Mouse (Mus musculus) right cerebral cortex, postnatal 25 days (tissue): ENCODE measurements at regions not wholly inside any gene's neighbourhood (a gene's known extent, or its start where the extent isn't known, plus 50 kb on each side); places are given as distances from the start of the nearest gene placed in this dataset.
"Not testable (repeated sequence)": the region's sequence is repeated elsewhere in the genome, so short reads cannot be mapped to it uniquely, and the experiment has no call there.

ENCODE experiments used
- DNase-seq: peaks from one replicate; pipeline ENCODE4 v3.0.0; 2022

DNA sequence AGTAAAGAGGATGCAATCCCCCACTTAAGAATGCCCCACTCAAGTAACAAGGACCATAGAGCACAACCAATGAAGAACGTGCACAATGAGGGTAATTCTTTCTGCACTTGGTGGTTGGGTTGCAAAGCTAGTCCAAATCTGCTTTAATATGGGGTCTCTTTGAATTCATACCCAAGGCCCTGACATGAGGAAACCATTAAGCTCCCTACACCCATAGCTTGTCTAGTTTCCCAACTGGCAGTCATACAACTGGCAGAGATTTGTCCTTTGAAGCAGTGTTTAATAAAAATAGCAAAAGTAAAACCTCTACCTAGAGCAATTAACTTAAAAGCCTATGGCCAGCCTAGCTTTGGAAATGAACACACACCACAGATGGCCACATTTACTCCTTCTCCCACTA, 411.0 kb upstream of the Cdh5 start:
- no peak for DNase-seq

DNA sequence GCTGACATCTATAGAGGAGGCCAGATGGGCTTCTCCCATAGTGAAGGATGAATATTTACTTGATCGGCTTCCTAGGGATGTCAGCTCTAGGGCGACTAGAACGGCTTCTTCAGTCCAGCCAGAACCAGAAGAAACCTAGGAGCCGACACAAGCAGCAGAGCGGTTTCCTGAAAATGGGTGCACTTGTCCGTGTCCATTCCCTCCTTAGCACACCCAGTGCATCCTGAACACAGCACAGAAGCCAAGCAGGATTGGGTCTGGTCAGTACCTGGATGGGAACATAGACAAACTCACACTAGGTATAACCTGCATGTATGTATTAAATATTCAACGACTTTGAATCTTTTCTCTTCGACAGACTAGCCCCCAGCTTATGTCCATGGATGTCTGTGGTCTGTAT, 407.9 kb upstream of the Cdh5 start:
- DNase-seq: no peak

DNA sequence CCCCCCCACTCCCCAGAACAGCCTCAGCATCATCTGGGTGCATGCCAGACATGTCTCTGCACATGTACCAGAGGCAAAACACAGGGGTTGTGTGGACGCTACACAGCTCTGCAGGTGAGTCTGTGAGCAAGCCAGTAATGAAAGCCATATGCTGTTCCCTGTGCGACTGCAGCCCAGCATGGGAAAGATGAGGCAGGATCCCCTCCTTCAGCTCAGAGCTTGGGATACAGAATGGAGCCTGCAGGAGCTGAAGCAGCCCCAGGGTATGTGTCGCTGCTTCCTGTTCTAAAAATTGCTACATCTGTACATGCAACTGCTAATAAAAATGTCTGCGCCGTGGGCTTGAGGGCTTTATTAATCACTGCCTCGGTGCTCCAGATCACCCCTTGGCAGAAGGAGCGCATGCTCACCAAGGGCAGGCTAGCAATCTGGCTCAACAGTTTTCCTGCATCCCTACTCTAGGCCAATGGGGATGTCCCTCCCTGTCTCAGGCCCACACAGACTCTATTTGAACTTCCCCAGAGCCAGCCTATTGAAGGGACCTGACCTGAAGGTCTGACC, 407.0 kb upstream of the Cdh5 start:
- DNase-seq: no peak

DNA sequence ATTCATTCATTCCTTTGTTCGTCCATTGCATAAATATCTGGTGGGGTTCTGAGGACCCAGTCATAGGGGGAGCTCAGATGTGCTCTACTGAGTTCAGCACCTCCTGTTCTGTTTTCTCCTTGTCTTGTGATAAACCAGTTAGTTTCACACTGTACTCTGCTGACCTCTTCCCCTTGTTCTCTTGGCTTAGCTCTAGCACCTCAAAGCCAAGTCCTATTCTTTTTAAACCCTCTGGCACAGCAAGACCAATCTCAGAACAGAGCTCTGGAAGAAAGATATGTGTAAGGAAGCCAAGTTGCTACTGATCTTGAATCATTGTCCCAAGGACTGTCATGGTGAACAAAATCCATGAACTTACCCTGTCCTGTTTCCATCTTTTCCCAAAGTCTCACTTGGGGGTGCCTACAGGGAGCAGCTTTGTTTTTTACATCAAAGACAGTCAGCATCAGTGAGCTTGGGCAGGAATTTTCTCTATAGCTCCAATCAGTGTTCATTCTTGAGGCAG, 402.4 kb upstream of the Cdh5 start:
- DNase-seq: no peak

DNA sequence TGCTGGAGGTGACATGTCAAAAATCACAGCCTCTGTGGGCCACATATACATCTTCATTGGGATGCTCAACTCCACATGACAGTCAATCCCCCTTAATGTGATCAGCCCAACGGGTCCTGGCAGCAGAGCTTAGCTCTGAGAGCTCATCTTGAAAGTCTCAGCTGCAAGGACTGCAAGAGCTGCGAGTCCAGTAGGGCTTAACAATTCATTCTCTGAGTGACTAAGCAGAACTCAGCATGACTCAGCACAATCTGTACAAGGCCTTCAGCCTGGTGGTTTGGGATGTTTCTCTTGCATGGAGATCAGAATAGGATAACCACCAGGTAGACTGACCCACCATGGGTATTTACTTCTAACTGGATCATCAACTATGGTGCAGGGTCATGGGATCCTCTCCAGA, 399.2 kb upstream of the Cdh5 start:
- DNase-seq: no peak

DNA sequence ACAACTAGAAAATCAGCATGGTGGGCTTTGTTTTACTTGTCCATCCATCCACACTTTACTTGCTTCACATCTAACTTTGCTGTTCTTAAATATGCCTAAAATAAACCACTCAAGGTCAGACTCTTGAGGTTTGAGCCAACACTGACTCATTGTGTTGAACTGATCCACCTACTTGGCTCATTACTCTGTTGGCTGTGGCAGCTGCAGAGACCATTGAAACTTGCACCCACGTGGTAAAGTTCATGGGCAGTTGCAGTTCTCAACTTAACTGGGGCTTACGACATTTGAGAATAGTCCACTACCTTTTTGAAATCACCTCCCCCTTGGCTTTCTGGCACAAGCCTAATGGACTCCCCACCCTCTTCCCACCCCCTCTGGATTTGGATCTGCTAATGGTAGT, 395.3 kb upstream of the Cdh5 start:
- no peak for DNase-seq

DNA sequence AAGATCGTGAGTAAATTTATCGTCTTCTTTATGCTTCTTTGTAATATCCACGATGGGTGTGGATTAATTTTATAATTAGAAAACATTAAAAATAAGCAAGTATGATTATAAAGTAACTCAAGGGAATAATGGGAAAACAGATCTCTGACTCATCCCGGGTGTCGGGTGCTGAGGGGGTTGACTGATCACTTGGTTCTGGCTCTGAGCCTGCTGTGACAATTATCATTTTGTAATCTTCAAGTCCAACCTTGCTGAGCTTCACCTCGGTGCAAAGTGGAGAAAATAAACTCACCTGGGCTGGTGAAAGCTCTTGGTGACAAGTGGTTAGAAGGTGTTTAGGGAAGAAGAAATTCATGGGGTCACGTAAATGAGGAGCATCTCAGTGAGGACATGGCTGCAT, 390.6 kb upstream of the Cdh5 start:
- not testable (repeated sequence) for DNase-seq

DNA sequence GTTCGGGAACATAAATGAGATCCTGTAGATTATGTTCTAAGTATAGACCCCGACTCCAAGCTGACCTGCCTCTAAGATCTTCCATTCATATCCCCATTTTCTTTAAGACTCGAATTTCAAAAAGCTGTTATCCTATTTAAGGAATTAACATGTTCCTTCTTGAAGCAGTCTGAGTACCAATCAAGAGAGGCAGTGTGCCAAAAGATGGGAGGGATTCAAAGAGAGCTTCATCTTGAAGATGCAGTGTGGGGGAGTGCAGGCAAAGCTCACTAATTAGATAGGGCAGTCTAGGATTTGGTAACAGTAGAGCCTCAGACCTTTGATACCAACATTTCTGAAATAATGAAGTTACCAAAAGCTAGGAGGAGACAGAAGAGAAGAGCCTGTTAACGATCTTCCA, 383.7 kb upstream of the Cdh5 start:
- DNase-seq: no peak

DNA sequence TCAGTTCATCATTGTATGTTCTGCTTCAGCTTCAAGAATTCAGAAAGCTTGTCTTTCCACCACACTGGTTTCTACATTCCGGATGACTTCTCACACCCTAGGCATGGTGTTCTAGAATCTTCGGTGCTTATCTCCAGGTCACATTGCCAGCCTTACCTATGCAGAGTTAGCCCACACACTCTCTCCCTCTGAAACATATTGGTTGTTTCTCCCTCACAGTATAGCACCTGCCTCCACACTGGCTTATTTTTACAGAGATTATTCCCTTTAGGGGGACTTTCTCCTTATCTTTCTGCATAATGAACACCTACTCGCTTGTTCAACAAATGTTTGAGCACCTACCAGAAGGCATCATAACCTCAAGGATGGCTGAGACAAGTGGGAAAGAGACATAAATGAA, 368.0 kb upstream of the Cdh5 start:
- no peak for DNase-seq

DNA sequence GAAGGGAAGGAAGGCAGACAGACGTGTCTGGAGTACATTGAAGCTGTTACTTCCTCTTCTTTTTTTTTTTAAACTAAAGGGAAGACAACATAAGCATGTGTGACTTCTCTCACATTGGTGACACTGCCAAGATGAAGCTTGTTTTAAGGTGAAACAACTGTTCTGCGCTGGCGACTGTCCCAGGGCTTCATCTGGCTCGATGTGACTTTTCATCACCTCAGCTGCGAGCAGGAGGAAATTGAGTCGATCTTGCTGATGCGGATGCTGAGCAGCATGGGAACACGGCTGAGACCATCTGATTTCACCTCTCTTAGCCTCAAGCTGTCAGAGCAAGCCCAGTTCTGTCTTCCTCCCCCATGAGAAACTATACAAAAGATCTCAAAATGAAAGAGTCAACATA, 363.1 kb upstream of the Cdh5 start:
- no peak for DNase-seq

DNA sequence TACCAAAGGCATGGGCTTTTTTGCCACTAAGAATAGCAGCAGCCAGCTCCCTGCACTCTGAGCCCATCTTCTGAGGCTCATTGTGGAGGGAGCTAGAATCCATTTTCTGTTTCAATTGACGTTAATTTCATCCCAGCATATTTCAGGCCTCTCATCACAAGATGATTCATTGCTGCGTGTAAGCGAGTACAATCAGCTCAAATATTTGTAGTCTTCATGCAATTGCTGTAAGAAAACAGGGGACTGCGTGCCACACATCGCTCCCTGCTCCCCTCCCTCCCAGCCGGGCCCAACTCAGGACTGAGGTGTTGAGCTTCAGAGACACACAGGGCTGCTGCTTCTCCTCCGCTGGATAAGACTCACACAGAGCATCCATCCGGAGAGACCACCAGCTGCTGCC, 360.0 kb upstream of the Cdh5 start:
- DNase-seq: no peak

DNA sequence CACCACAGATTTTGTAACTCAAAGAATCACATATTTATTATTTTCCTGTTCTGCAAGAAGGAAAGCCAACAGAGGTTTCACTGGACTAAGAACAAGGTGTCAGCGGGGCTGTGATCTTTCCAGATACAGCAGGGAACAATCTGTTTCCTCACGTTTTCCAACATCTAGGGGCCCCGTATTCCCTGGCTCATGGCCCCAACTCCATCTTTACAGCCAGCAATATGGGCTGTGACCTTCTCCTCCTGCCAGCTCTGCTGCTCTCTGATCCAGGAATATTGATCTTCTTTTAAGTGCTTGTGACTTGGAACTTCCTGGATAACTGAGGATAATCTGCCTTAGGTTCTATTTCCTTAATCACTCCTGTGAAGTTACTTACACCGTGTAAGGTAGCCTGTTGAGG, 352.7 kb upstream of the Cdh5 start:
- no peak for DNase-seq

DNA sequence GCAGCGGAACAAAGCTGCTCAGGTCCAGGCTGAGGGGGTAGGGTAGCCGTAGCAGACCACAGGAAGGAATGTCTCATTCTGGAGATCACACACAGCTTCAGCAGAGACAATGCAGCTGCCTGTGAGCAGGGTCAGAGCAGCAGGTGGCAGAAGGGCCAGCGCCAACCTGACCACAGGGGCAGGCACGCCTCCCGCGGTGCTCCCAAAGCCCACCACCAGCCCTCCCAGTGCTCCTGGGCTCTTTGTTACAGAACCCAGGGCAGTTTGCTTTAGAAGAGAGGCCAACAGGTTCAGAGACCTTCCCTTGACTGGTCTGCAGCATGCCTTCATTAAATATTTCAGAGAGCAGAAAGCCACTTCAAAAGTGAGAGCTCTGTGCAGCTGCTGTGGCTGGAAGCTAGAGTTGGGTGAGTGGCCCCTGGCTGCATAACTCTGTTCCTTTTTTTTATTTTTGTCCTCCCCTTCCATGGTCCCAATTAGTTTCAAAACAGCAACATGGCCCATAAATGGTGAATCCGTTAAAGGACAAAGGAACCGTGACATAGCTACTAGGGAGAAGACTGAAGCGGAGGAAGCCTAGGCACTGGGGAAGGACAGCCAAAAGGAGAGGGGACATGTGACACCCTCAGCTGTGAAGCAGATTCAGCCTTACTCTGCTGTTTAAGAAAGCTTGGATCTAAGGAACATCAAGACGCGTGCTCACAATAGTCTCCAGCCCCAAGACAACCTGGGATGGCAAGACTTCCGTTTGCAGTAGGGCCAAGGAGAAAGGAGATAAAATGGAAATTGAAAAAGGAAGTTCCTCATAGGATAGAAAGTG, 350.9 kb upstream of the Cdh5 start:
- DNase-seq: no peak

DNA sequence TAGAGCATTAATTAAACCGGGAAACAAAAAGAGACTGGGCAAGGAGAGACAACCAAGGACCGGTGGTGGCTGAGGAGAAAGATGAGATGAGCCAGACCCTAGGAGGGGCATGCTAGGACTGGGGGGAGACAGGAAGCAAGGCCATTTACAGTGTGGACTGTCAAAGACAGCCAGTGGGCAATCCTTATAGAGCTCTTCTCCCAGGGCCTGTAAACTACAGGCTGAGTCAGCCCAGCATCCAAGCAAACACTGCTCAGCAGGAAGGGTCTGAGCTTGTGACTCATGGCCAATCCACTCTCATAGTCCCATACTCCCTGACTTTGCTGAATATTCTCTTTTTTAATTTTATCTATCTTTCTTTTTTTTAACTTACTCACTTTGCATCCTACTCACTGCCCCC, 350.3 kb upstream of the Cdh5 start:
- no peak for DNase-seq

DNA sequence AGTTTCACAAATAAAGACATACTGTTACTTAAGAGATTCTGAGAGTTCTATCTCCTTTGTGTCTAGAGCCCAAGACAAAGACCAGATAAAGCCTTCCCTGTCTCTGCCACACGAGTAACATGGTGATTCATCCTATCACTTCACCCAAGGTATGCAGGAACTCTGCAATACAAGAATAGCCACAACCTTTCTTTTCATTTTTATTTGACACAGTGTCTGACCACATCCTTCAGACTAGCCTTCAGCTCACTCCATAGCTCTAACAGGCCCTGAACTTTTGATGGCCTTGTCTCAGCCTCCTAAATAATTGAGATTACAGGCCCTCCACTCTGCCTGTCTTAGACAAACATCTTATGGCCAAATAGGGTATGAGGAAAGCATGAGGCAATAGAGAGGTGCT, 337.6 kb upstream of the Cdh5 start:
- DNase-seq: no peak

DNA sequence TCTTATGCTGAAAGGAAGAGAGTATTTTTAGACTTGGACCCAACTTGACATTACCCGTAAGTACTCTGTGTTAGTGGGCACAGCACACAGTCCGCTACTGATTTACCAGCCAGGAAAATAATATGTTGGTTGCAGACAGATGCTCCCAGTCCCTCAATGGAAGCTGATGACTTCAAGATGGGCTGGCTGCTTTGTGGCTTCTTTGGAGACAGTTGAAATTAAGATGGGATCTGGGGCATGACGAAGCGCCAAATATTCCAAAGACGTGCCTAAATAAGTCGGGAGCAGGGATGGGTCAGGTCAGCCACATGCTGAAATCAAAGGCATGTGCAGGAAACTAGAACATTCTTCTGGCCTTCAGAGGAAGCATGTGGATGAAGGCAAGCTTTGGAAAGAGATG, 321.8 kb upstream of the Cdh5 start:
- no peak for DNase-seq

DNA sequence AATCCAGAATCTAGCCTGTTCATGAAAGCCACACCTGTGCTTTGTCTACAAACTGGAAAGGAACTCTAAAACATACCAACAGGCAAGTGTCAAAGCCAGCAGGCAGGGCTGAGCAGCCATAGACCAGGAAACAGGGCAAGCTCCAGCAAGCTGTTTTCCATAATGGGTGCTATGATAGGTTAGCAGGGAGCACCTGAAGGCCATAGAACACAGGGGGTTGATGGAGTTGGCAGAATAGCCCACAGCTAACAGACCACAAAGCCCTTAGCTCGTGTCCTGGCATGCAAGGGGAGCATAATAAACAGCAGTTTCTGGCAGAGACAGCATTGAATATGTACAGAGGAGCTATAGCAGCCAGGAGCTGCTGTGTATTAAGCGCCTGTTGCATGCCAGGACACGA, 313.1 kb upstream of the Cdh5 start:
- DNase-seq: no peak

DNA sequence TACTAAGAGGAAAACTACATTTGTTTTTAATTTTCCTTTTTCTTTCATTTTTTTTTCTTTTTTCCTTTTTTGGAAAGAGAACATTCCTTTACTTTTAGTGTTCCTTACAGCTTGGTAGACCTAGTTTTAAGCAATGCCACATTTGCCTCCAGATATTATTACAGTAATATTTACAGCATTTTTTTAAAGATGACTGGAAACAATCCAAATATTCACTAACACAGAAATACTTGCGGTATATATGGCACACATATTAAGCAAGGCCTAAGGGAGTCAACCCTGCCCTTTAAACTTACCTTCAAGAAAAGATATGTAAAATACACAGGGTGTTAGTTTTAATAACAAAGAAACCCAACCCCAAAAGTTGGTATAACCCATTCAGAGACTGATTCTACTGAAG, 308.1 kb upstream of the Cdh5 start:
- DNase-seq: no peak

DNA sequence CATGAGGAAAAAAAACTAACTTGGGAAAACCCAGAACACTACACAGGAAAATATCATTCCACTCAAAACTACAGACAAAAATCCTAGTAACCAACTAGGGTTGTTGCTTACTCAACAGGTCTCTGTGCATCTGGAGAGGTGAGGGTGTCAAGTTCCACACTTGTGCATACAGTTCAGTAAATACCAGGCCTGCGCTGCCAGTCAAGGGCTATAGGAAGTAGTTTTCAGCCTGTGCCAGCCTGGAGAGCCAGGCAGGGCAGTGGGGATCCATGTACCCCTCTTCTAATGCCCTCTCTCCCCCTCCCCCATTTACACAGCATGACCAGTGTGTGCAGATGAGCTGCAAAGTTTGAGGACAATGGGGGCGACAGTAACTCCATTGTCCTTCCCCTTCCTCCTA, 302.8 kb upstream of the Cdh5 start:
- DNase-seq: not testable (repeated sequence)

DNA sequence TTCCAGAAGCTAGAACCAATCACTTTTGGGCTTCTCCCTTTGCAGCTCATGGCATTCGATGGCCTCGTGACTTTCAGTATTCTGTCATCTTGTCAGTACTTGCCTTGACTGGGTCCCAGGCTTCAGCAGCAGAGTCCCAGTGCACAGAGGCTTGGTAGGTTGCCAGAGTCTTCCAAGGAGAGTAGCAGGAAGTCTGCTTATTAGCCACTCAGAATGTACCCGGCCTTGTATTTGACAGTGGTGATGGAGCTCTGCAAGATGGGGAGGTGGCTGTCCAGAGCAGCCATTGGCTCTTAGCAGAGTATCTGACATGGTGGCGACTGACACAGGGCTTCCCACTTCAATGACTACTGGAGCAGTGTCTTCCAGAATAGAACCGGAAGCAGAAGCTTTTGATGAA, 293.3 kb upstream of the Cdh5 start:
- DNase-seq: no peak

DNA sequence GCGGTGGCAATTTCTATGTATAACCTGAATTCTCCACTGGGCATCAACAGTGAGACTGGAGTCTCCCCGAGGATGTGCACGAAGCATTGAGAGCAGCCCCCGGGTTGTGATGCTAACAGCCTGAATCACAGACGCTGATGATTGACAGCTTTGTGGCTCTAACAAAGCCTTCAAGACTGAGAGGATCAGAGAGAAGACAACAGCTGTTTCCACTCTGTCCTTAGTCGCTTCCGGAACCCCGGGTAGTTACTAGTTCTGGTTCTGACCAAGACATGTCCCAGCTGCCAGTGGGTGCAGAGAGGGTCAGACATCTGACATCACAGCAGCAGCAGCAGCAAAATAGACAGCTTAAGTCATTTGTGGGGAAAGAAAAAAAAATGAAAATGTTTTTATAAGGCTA, 292.8 kb upstream of the Cdh5 start:
- DNase-seq: no peak

DNA sequence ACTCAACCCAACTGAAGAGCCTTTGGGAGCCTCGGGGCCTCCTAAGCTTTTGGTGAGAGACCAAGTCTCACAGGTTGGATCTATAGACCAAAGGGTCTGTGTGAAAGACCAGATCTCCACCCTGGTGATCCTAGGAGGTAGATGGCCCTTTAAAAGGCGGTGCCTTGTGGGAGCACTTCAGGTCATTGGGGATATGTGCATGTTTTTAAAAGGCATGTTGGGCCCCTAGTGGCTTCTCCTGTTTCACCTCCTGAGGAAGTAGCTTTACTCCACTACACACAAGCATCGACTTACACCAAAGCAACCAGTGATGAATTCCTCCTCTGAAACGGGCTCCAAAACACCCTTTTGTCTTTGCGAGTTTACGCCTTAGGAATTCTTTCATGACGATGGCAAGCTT, 292.3 kb upstream of the Cdh5 start:
- DNase-seq: no peak

DNA sequence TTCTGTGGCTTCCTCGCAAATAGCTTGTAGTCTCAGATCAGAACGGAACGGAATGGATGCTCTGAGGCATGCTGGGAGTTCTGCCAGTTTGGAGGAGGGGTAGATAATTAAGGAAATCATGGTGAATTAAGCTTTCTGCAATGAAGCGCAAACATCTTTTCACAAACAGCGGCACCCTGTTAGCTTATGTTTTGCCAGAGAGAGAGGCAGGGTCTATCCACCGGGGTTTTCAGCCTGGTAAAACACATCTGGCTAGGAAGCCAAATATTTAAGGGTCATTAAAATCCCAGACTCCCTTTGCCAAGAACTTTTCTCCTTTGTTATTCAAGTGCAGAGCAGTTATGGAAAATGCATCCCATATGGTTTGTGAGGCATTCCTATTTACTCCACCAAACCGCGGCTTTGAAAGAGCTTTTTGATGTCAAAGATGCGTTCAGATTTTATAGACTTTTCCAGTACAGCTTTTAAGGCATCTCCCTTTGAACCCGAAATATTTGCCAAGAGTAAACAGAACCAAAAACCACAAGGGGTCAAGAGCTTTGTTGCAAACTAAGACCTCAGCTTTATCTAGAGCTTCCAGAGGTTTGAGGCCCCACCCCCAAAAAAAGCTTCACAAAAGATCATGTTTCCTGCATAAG, 287.4 kb upstream of the Cdh5 start:
- no peak for DNase-seq

DNA sequence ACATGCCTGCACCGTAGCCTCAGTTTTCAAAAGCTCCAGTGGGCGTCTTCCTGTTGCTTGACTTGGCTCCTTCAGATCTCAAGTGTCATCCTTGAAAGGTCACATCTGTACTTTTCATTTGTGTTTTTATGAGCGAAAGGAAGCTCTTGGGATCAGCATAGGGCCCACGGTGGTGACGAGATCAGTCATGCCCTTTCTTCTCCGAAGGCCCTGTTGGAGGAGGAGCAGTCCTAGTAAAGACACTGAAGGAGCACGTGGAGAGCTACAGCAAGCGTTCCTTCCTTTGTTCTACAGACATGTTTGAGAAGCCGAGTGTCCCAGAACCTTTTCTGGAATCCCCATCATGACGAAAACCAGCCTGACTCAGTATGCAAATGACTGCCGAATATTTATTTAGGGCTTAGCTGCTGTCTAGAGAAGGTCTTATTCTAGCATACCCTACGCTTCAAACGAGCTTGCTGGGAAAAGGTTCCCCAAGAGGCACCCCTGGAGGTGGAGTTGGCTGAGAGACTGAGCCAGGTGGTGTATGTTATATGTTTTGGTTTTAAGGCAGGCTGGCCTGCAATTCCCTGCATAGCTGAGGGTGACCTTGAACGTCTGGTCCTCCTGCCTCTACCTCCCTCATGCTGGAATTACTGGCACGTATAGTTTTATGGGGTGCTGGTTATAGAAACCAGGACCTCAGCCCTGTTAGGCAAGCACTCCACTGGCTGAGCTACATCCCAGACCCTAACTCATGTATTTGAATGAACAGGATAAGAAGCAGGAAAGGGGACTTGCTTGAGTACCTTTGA, 285.1 kb upstream of the Cdh5 start:
- DNase-seq: no peak
